Mouse (Mus musculus) olfactory bulb, adult 2 months (tissue): ENCODE data around the gene Dtnb.

Source experiments
- CTCF ChIP-seq: fragments of 200-500 bp; IDR thresholded peaks from 2 replicates; pipeline ENCODE4 v1.5.1; 2012; ENCODE audit warnings: low read depth, mild to moderate bottlenecking, low read length, moderate library complexity; ENCODE audit not compliant: insufficient read depth
- POLR2A ChIP-seq: fragments of 200-500 bp; IDR thresholded peaks from 2 replicates; pipeline ENCODE4 v1.6.1; 2012; ENCODE audit warnings: mild to moderate bottlenecking, low read depth, low read length, moderate library complexity; ENCODE audit not compliant: insufficient read depth

DNA sequence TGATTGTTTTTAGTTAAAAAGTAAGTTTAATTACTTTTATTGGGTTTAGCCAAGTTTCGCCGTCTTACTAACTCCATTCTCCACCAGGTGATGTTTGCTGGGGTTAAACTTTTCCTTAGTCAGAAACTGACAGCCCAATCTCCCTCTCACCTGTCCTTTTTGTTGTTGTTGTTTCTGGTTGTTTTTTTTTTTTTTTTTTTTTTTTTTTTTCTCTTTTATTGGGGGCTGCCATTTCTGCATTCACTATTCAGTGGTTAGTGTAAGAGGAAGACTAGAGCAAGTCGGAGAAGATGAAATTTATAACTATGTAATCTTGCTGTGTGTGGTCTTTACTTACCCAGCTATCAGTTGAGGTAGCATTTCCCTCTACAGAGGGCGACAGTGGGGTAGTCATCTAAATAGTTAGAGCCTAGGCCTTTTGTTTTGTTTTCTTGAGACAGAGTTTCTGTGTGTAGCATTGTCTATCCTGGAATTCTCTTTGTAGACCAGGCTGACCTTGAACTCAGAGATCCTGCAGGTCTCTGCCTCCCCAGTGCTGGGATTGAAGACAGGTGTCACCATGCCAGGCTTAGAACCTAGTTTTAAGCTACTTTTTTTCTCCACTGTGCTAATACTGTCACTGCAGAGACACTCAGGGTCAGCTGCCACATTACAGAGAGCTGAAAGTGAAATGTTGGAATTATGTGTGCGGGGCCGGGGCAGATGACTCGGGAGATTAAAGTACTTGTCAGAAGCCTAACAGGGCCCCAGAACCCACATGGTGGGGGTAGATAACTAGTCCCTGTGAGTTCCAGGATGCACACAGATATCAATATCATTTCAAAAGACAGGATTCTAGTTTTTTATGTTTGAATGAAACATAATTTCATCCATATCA, 46.2 kb downstream of the Dtnb start:
- TF ChIP-seq POLR2A, result no peak
- no peak for TF ChIP-seq CTCF
